Mouse (Mus musculus): ENCODE measurements around the gene Nr4a1.

Nr4a1 gene

GRCm38 (mm10) chr15:101253886-101254795, at the start of gene Nr4a1:
Gene Nr4a1, plus strand, starts transcription at chr15:101254269.
- DNase-seq, result peak; percentile 75 to 93

GRCm38 (mm10) chr15:101204781-101205180, 49.3 kb upstream of the Nr4a1 start:
- DNase-seq, result no peak

DNA sequence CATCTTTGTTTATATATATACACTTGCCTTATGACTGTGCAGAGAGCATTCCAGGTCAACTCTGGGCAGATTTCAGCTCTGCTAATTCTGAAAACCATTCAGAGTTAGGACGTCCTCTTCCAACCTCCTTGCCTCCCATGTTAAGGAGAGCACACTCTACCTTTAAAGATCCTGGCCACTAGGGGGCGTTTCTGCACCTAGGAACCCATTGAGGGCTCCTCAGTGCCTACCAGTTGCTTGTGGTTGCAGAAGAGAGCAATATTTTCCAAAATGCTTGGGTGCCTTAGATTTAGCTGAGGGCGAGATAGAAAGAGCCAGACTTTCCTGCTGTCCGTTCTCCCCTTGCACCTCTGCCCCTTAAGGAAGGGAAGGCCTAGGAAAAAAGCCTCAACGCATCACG, 43.8 kb upstream of the Nr4a1 start:
- DNase-seq, result peak; percentile 68 to 84

DNA sequence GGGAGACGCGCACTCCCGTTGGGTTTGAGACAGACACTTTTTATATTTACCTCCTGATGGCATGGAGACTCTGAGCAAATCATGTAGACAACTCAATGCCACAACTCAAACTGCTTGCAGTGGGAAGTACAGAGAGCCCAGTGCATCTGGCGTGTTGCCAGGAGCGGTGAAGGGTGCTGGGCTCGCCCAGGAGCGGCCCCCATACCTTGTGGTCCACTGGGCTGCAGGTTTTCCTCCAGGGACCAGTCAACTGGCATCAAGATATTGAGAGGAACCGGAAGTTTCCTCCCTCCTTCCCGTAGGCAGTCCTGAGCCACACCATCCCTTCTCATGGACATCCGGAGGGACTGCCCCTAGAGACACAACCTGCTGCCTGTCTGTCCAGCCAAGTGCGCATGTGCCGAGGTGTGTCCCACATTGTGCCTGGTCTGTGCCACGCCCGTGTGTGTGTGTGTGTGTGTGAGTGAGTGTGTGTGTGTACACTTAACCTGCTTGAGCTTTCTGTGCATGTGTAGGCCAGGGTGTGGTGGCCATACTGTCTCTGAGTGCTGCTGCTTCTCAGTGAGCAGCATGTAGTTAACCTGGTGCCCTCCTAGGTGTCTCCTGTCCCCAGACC, 43.0 kb upstream of the Nr4a1 start:
- peak in 1 of 2 experiments; percentile 35 for DNase-seq

GRCm38 (mm10) chr15:101212435-101212834, 41.6 kb upstream of the Nr4a1 start:
- DNase-seq, result peak; percentile 90 to 94

GRCm38 (mm10) chr15:101215136-101215535, 38.9 kb upstream of the Nr4a1 start:
- no peak for DNase-seq

DNA sequence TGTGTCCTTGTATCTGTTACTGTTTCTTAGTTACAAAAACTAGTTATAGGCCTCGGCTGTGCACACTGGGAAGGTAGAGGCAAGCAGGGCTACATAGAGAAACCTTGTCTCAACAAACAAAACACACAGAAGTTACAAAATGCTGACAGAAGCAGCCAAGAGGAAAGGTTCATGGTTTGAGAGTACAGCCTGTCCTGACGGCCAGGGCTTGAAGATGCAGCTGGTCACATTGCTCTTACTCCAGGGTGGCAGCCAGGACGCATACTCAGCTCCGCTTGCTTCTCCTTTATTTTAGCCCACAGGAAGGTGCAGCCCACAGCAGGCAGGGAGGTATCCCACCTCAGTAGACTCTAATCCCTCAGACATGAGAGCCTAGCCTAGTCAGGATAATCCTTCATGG, 38.0 kb upstream of the Nr4a1 start:
- DNase-seq, result peak; percentile 21 to 75

GRCm38 (mm10) chr15:101220905-101221297, 33.2 kb upstream of the Nr4a1 start:
- peak in 1 of 2 experiments; percentile 63 for DNase-seq

DNA sequence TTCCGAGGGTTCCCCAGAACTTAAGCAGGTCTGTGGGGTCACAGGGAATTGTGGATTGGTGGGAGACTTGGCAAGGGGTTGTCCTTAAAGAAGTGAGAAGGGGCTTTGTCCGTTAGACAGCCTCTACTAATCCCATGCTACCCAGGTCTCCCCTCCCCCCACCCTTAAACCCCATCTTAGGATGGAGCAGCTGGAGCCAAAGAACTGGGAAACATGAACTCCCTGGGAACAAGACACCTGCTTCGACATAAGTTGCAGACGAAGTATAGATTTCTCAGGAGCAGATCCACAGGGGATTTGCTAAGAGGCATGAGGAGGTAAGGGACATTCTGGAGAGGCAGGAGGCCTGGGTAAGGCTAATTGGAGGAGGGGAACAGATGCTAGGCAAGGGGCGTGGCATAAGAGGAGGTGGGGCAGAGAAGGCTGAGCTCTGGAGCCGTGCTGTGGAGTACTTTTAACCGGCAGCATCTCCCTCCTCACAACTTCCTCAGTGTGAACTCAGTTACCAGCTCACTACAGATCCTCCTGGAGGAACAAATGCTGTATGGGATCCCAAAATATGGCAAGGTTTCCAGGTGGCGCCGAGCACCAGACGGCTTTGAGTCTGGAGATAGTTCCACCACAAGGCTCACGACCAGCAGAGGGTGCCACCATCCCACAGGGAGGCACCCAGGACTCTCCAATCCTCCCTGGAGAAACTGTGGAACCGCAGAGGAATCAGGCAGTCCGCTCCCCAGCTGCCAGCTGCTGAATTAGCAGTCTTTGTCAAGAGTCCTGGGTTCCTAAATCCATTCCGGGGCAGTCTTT, 32.6 kb upstream of the Nr4a1 start:
- peak; percentile 92 to 96 for DNase-seq

DNA sequence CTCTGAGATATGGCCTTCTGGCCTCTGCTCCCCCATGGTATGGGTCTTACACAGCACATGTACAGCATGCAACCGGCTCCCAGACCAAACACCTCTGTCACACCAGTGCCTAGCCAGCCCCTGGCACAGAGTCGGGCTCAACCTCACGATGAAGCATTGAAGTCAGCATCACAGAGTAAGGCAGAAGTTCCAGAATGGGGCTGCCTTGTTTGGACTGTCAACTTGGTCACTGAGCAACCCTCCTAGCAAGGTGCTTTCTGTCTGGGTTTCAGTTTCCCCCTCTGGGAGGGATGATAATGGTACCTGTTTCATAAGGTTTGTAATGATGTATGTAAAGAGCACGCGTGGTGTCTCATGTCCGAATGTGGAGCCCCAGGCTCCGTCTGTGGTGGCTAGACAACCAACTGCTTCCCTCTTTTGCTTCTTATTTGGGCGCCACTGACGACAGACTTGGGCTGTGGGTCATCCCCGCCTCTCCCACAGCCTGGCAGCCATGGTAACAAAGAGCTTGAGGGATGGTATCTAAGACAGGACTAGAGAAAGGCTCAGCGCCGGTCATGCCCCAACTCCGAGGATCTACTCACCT, 31.1 kb upstream of the Nr4a1 start:
- DNase-seq, result no peak

DNA sequence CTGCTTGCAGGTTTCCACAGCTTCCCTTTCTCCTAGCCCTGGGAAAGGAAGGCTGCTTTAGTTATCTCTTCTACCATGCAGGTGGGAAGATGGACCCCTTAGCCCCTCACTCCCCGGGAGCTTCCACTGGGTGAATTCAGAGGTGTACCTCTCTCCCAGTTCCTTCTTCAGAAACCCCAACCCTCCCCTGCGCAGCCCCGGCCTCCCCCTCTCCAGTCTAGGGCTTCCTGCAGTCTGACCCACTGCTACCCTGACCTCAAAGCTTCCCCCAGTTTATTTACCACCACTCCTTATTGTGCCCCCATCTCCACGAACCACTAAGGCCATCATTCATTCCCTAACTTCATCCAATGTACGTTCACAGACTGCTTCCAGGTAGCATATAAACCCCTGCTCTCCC, 30.5 kb upstream of the Nr4a1 start:
- no peak for DNase-seq

DNA sequence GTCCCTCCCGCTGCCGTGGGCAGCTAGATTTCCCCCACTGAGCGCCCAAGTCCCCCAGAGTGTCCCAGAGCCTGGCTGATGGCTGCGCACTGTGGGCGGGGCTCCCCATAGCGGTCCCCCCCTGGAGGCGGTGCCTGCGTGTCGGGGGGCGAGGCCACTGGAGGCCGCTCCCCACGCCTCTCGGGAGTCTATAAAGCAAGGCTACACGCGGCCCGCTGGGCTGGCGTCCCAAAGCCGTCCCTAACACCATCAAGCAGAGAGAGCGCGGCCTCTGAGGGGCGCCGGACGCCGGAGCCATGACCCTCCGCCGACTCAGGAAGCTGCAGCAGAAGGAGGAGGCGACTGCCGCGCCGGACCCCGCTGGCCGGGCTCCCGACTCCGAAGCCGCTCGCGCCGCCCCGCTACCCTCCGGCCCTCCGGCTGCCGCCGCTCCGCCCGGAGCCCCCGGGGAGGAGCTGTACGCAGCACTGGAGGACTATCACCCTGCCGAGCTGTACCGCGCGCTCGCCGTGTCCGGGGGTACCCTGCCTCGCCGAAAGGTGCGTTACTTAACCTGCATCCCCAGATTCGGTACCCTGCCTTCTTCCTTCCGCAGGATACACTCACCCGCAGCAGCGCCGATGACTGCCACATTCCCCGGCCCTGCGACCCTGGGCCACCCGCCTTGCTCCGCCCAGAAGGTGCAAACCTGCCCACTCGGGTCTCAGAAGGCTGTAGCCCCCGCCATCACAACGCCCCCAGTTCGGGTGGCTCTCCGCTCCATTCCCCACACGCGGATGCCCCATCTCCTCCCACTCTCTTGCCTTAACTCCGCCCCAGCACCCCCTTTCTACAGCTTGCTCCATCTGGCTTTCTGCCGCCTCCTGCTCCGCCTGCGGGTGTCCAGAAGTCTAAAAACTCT, 29.8 kb upstream of the Nr4a1 start, which contains the start of gene Grasp:
Gene Grasp, plus strand, starts transcription at position 183 of the 901 bp plus-strand sequence.
- peak; percentile 91 to 93 for DNase-seq

DNA sequence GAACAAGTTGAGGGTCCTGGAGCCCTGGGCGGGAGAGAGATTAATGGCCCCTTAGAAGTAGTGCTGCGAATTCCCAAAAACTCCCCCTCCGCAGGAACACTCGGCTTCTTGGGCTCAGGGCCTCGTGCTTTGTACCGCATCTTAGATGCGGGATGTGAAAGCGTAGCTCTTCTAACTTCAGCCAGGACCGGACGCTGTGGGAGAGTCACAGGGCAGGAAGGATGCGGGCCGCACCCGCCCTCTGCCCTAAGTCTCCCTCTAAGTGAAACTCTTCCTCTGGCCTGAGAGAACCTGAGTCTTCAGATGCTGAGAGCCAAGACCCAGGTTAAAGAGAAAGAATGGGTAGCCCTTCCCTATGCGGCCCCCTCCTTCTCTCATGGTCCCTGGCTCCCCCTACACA, 29.1 kb upstream of the Nr4a1 start:
- DNase-seq, result peak; percentile 50 to 71

DNA sequence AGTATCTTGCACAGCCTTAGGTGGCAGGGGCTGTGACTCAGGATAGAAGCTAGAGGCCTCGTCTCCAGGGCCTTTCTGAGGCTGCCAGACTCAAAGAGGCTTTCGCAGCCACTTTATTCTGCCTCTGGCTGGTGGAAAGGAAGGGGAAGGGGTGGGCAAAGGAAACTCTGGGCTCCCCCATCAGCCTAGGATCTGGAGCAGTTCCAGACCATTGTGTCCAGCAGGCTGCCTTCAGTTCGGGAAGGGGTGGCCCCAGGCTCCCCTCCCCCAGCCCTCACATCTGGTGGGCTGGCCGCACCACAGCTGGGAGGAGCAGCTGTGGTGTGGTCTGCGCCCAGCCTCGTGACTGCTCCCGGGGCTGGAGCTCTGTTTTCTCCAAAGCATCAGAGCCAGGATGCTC, 26.1 kb upstream of the Nr4a1 start:
- peak; percentile 83 to 91 for DNase-seq

DNA sequence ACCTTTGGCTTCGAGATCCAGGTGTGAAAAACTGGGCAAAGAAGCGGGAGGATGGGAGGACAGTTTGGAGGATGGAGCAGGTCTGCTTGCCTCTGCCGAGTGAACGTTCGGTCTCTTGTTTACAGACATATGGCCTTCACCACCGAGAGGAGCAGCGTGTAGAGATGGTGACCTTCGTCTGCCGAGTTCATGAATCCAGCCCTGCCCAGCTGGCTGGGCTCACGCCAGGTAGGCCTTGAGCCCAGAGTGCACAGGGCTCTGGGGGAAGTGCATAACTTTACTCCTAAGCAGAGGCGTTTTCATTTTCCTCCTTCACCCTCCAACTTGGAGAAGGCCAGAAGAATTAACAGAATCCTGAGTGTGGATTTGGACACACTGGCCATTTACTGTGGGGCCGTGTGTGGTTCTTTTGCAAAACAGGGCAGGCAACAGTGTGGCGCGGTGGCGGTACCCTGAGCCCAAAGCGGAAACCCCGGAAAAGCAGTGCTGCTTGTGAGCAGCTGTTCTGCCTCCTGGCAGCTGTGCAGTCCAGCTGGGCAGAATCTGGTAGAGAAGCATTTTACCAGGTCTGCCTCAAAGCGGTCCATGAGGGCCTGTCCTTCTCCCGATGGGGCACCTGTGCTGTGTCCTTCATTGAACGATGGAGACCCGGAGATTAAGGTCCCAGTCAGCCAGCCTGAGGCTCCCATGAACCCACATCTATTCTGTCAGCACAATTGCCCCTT, 25.0 kb upstream of the Nr4a1 start:
- DNase-seq, result peak; percentile 55 to 78

GRCm38 (mm10) chr15:101230503-101230902, 23.6 kb upstream of the Nr4a1 start:
- no peak for DNase-seq

GRCm38 (mm10) chr15:101230995-101231647, 22.9 kb upstream of the Nr4a1 start:
- DNase-seq, result peak in 1 of 2 experiments; percentile 63

DNA sequence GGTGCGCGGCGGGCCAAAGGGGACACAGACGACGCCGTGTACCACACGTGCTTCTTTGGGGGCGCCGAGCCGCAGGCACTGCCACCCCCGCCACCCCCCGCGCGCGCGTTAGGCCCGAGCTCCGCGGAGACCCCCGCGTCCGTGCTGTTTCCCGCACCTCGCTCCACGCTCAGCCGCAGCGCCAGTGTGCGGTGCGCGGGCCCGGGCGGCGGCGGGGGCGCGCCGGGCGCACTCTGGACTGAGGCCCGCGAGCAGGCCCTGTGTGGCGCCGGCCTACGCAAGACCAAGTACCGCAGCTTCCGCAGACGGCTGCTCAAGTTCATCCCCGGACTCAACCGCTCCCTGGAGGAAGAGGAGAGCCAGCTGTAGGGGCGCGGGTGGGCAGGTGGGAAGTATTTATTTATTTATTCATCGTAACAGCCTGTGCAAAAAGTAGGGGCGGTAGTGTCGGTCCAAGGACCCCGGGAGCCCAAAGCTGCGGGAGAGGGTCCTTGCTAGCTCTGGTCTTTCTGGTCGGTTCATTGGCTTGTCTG, 22.4 kb upstream of the Nr4a1 start:
- no peak for DNase-seq

- no peak for DNase-seq
Observed at GRCm38 (mm10) chr15:101232607-101233006, 21.5 kb upstream of the Nr4a1 start.

DNA sequence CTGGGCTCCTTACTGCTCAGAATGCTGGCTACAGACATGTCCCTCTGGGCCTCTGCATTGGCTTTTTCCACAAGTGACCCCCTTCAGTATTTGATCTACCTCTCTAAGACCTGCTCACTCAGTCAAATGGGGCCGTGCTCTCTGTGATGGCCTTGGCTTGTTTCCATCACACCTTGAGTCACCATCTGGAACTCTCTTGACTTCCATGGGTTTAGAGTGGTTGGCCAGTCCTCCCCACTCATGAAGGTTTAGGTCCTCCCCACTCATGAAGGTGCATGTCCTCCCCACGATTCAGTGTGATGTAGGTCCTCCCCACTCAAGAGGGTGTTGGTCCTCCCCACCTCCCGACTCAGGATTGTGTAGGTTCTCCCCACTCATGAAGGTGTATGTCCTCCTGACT, 20.9 kb upstream of the Nr4a1 start:
- DNase-seq, result no peak
